Mouse (Mus musculus) limb, embryonic 14.5 days (tissue): Measurements from ENCODE around the gene Mtx1. TPM values are rescaled to one million over a fixed set of nuclear protein-coding genes. Genes with fewer than 3 reads are reported as not detected.
A peak's percentile ranks its signal among the peaks of the same experiment; 100 is the strongest.

ENCODE experiments used
- ATAC-seq: fragments of 200-750 bp; cut with Nextera tagmentation; 2 replicates; pipeline ENCODE4 v1.8.0; 2017; ENCODE audit warnings: low read depth, moderate number of reproducible peaks, moderate TSS enrichment; ENCODE audit not compliant: low FRiP score
- DNase-seq: peaks from one replicate; pipeline ENCODE4 v3.0.0-alpha.2; 2015; ENCODE audit warnings: low spot score
- H3K27ac ChIP-seq: fragments of 300-500 bp; sonication (generic); replicated peaks from 2 replicates; pipeline ENCODE4 v1.5.1; 2014; ENCODE audit warnings: low read depth, mild to moderate bottlenecking, low read length, moderate library complexity, mixed read lengths
- H3K27me3 ChIP-seq: fragments of 300-500 bp; sonication (generic); 2 replicates; pipeline ENCODE4 v1.6.1; 2014; ENCODE audit warnings: low read length, mixed read lengths; ENCODE audit not compliant: control insufficient read depth, insufficient read depth
- H3K36me3 ChIP-seq: fragments of 300-500 bp; sonication (generic); 2 replicates; pipeline ENCODE4 v1.6.1; 2014; ENCODE audit warnings: mild to moderate bottlenecking, low read length, moderate library complexity, mixed read lengths; ENCODE audit not compliant: control insufficient read depth, insufficient read depth
- H3K4me1 ChIP-seq: fragments of 300-500 bp; sonication (generic); 2 replicates; pipeline ENCODE4 v1.6.1; 2014; ENCODE audit warnings: antibody characterized with exemption, low read length, mixed read lengths; ENCODE audit not compliant: control insufficient read depth, insufficient read depth
- H3K4me2 ChIP-seq: fragments of 300-500 bp; sonication (generic); replicated peaks from 2 replicates; pipeline ENCODE4 v1.6.1; 2014; ENCODE audit warnings: low read depth, mild to moderate bottlenecking, low read length, moderate library complexity; ENCODE audit not compliant: severe bottlenecking
- H3K4me3 ChIP-seq: fragments of 300-500 bp; sonication (generic); replicated peaks from 2 replicates; pipeline ENCODE4 v1.5.1; 2014; ENCODE audit warnings: low read length
- H3K9ac ChIP-seq: fragments of 300-500 bp; sonication (generic); 2 replicates; pipeline ENCODE4 v1.6.1; 2014; ENCODE audit warnings: mild to moderate bottlenecking, low read depth, low read length, moderate library complexity; ENCODE audit not compliant: severe bottlenecking
- H3K9me3 ChIP-seq: fragments of 300-500 bp; sonication (generic); 2 replicates; pipeline ENCODE4 v1.6.1; 2016; ENCODE audit warnings: low read length; ENCODE audit not compliant: control insufficient read depth
- POLR2A ChIP-seq: fragments of 200-500 bp; IDR thresholded peaks from 2 replicates; pipeline ENCODE4 v1.8.0; 2012; ENCODE audit warnings: inconsistent platforms, mild to moderate bottlenecking, moderate library complexity, borderline replicate concordance; ENCODE audit not compliant: insufficient read depth, insufficient read length; ENCODE audit errors: extremely low read depth
- WGBS: fragments of 180-500 bp; shearing (Covaris S2); extraction: QIAGEN DNeasy Blood & Tissue Kit; methylation state at CpG from one replicate; pipeline ENCODE4 v1.1.7; 2014; 5-methylcytosine and 5-hydroxymethylcytosine counted together
- polyA plus RNA-seq, 2 experiments: library from polyadenylated mRNA; depleted of rRNA in 1 of 2; stranded (reverse) in 1 of 2; unstranded in 1 of 2; fragments of >200 nt; fragmentation: Nextera tagmentation in 1 of 2; extraction: Ambion mirVana in 1 of 2; gene quantifications; 2 replicates each; pipeline versions ENCODE4 v1.2.1 to v1.2.3; 2012 to 2014

The Mtx1 gene
- polyA plus RNA-seq, 2 experiments: 163 to 196 TPM

DNA sequence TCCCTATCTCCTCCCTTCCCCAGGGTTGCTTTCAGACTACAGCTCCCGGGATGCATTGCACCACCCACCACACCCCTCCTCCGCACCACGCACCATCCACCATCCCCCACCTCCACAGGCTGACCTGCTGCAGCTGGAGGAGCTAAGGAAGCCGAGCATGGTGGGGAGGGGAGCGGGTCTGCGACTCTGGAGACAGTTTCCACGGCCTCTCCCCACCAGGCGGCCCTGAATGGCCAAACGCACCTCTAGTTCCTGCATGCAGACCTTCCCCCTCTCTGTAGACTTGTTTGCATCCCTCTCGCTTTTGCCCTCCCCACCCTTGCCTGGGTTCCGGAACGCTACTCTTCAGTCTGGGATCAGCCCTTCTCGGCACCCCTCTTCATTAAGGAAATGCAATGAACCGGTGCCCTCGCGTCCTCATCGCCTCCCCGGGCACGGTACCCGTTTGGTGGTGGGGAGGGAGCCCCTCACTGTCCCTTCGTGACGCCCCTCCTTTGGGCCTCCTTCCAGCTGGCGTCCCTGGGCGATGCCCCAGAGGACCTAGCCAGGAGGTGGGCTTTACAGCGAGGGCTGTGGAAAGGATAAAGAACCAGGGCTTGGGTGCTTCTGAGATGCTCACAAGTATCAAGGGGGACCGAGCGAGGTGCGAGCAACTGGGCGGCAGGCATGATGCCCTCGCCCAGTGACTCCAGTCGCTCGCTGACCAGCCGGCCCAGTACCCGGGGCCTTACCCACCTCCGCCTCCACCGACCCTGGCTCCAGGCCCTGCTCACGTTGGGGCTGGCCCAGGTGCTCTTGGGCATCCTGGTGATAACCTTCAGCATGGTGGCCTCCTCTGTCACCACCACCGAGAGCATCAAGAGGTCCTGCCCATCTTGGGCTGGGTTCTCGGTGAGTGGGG lies 43.6 kb downstream of the Mtx1 start, which contains the start of gene Fam189b:
Gene Fam189b, plus strand, starts transcription at position 86 of the 901 bp plus-strand sequence.
- Histone ChIP-seq H3K9me3 (no peaks in the 10 kb centered on the region), H3K4me2 (peak within 1 kb of the TSS; percentile 92), H3K4me1 (peaks cover 28% of the 10 kb centered on the region), H3K27ac (peak within 1 kb of the TSS; percentile 83), H3K4me3 (peak within 1 kb of the TSS; percentile 68), H3K27me3 (no peaks in the 10 kb centered on the region), H3K36me3 (peaks cover 51% of the 10 kb centered on the region), H3K9ac (peak within 1 kb of the TSS; percentile 85)
- TF ChIP-seq POLR2A: peak; percentile 86; the same call in 1 of the 2 replicates
- DNase-seq: peak; percentile 85
- WGBS: 3% methylated on average over 39 of the region's 39 CpGs
- ATAC-seq: peak; percentile 94

DNA sequence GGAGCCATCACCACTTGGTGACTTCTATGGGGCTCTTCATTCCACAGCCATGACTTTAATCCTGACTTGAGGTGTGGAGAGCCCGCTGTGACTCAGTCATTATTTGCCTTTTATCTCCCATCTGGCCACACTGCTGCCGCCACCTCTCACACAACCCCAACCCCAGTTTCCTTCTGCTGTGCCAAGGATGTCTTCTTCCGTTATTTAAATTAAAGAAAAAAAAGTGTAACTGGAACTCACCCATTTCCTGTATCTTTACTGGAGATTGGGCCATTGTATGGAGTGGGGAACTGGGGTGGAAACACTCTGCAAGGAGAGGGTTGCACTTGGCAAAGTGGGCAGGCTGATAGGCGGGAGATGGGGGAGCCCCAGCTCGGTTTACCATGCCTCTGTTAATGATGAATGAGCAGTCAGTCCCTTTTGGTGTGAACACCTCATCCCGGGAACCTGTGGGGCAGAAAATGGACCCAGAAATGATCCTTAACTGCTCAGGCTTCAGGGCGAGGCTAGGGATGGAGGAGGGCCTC lies 44.3 kb downstream of the Mtx1 start:
- Histone ChIP-seq H3K27ac (no peak overlapping the region), H3K9ac (no peak overlapping the region), H3K4me3 (peak overlapping the region; percentile 68), H3K4me1 (peaks cover 31% of the 10 kb centered on the region), H3K36me3 (peaks cover 44% of the 10 kb centered on the region), H3K9me3 (no peaks in the 10 kb centered on the region), H3K4me2 (peak overlapping the region; percentile 92), H3K27me3 (no peaks in the 10 kb centered on the region)
- 47% methylated on average over 7 of the region's 7 CpGs for WGBS
- no peak for TF ChIP-seq POLR2A
- ATAC-seq (no peak), DNase-seq (no peak)

DNA sequence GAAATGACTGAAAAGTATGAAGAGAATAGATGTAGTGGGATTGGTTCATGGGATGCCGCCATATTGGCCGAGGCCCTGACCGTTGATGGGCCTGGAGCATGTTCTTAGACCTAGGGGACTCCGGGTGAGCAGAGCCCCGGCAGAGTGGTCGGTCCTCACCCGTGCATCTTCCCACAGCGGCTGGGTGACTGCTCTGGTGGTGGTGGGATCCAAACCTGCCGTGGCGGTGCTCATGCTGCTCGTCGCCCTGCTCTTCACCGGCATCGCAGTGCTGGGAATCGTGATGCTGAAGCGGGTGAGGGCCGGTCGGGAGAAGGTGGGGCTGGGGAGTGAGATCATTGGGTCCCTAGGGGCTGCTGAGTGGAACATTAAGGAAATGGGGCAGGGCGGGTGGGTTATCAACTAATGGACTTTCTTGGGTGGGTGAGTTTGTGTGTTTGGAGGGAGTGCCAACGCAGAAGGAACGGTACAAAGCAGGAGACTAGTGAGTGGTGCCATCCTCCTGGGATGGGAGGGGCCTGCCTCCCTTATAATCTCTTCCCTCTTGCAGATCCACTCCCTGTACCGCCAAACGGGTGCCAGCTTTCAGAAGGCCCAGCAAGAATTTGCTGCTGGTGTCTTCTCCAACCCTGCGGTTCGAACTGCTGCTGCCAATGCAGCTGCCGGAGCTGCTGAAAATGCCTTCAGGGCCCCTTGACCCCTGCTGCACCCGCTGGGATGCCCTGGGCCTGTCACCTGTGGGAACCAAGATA lies 45.0 kb downstream of the Mtx1 start:
- no peak for TF ChIP-seq POLR2A
- H3K36me3 ChIP-seq: peaks cover 37% of the 10 kb centered on the region
- no peaks in the 10 kb centered on the region for H3K27me3 ChIP-seq
- DNase-seq (no peak), ATAC-seq (no peak)
- H3K9me3 ChIP-seq: no peaks in the 10 kb centered on the region
- H3K9ac ChIP-seq: no peak overlapping the region
- no peak overlapping the region for H3K4me2 ChIP-seq
- 88% methylated on average over 27 of the region's 27 CpGs for whole genome bisulfite sequencing
- H3K4me1 ChIP-seq: peaks cover 31% of the 10 kb centered on the region
- no peak overlapping the region for H3K4me3 ChIP-seq
- no peak overlapping the region for H3K27ac ChIP-seq

DNA sequence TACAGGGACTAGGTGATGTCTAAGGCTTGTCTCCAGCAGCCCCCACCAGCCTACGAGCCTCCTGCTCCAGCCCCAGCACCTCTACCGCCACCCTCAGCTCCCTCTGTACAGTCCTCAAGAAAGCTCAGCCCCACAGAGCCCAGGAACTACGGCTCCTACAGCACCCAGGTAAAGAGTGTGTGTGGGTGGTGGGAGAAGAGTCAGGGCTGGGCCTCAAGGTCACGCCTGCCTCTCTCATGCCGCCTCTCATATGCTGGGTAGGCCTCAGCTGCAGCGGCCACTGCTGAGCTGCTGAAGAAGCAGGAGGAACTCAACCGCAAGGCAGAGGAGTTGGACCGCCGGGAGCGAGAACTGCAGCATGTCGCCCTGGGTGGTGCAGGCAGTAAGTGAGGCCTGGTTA lies 47.8 kb downstream of the Mtx1 start:
- peaks cover 64% of the 10 kb centered on the region for H3K36me3 ChIP-seq
- no peak overlapping the region for H3K4me3 ChIP-seq

DNA sequence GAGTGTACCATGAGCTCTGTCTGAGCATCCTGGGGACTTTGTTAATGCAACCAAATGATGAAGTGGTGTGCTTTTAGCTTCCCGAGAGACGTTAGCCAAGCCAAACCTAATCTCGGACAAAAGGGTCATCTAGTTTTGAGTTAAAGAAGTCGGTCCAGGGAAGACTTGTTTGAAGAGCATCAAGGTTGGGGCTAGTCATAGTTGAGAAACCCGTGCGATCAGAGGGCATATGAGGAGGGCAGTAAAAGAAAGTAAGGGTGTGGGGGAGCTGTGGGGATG lies 48.8 kb downstream of the Mtx1 start:
- DNase-seq: no peak
- no peak for TF ChIP-seq POLR2A

More for the DNA sequence above, 47.8 kb downstream of the Mtx1 start:
- H3K27ac ChIP-seq: no peak overlapping the region
- no peak for TF ChIP-seq POLR2A
- H3K4me1 ChIP-seq: peaks cover 15% of the 10 kb centered on the region
- H3K9ac ChIP-seq: 0 out of 2 replicates have a peak overlapping the region, but pooled peaks have one; percentile 5
- no peaks in the 10 kb centered on the region for H3K27me3 ChIP-seq
- WGBS: 87% methylated on average over 11 of the region's 11 CpGs
- ATAC-seq (no peak), DNase-seq (no peak)
- H3K9me3 ChIP-seq: no peaks in the 10 kb centered on the region
- no peak overlapping the region for H3K4me2 ChIP-seq

More for the DNA sequence above, 48.8 kb downstream of the Mtx1 start:
- H3K4me2 ChIP-seq: peak overlapping the region; percentile 89
- H3K27ac ChIP-seq: peak overlapping the region; percentile 78
- no peaks in the 10 kb centered on the region for H3K9me3 ChIP-seq
- H3K27me3 ChIP-seq: no peaks in the 10 kb centered on the region
- peaks cover 7% of the 10 kb centered on the region for H3K4me1 ChIP-seq
- H3K4me3 ChIP-seq: peak overlapping the region; percentile 83
- peaks cover 74% of the 10 kb centered on the region for H3K36me3 ChIP-seq
- no peak for ATAC-seq
- WGBS: 7% methylated on average over 6 of the region's 6 CpGs
- H3K9ac ChIP-seq: peak overlapping the region; percentile 84
